Mouse (Mus musculus) heart, adult 2 months (tissue): ENCODE results near the gene Esp34. TPM values are rescaled to one million over a fixed set of nuclear protein-coding genes. Genes with fewer than 3 reads are reported as not detected.

Source experiments
- DNase-seq, 2 experiments: peaks; one replicate each; pipeline ENCODE4 v3.0.0; 2021
- H3K27ac ChIP-seq: fragments of 200-600 bp; 2 replicates; pipeline ENCODE4 v1.8.1; 2022
- H3K27me3 ChIP-seq: fragments of 200-500 bp; 2 replicates; pipeline ENCODE4 v1.6.1; 2012; ENCODE audit warnings: mild to moderate bottlenecking, low read length, inconsistent platforms, mixed read lengths; ENCODE audit not compliant: control insufficient read depth, insufficient read depth
- H3K36me3 ChIP-seq: fragments of 200-500 bp; 2 replicates; pipeline ENCODE4 v1.6.1; 2012; ENCODE audit warnings: low read length, inconsistent platforms; ENCODE audit not compliant: control insufficient read depth, insufficient read depth
- H3K4me1 ChIP-seq: fragments of 200-500 bp; 2 replicates; pipeline ENCODE4 v1.6.1; 2011; ENCODE audit warnings: low read length; ENCODE audit not compliant: control insufficient read depth, insufficient read depth
- H3K4me3 ChIP-seq: fragments of 200-600 bp; 2 replicates; pipeline ENCODE4 v1.8.1; 2022
- H3K79me2 ChIP-seq: fragments of 200-500 bp; replicated peaks from 2 replicates; pipeline ENCODE4 v1.6.1; 2012; ENCODE audit warnings: mild to moderate bottlenecking, inconsistent platforms, low read length, moderate library complexity, mixed read lengths; ENCODE audit not compliant: control insufficient read depth, insufficient read depth
- H3K9ac ChIP-seq: fragments of 200-500 bp; 2 replicates; pipeline ENCODE4 v1.6.1; 2012; ENCODE audit warnings: low read depth, mild to moderate bottlenecking, control low read depth, inconsistent platforms, low read length, mixed read lengths
- CTCF ChIP-seq: fragments of 200-600 bp; IDR thresholded peaks from 2 replicates; pipeline ENCODE4 v1.8.1; 2022; ENCODE audit warnings: antibody characterized with exemption, mild to moderate bottlenecking, moderate library complexity
- EP300 ChIP-seq: fragments of 200-500 bp; IDR thresholded peaks from 2 replicates; pipeline ENCODE4 v1.6.1; 2011; ENCODE audit warnings: low read depth, low read length, control low read depth; ENCODE audit not compliant: insufficient read depth
- POLR2A ChIP-seq: fragments of 200-500 bp; IDR thresholded peaks from 2 replicates; pipeline ENCODE4 v1.6.1; 2011; ENCODE audit warnings: mild to moderate bottlenecking, low read depth, low read length, control low read depth; ENCODE audit not compliant: insufficient read depth
- WGBS: fragments of 180-500 bp; shearing (Covaris S2); methylation state at CpG from one replicate; pipeline ENCODE4 v1.1.7; 2018; 5-methylcytosine and 5-hydroxymethylcytosine counted together
- intact Hi-C: fragments of 180-260 bp; cut with DNase I; formaldehyde crosslinking; loops from one replicate; pipeline ENCODE4 v1.15.1; 2025
- long read RNA-seq: library from polyadenylated mRNA; stranded (forward); transcript quantifications from one replicate; pipeline ENCODE4 v2.0.0, GENCODE M21; 2021
- polyA plus RNA-seq: library from polyadenylated mRNA; depleted of rRNA; stranded (reverse); fragments of >200 nt; gene quantifications from 2 replicates; pipeline ENCODE4 v1.2.3, GENCODE M21; 2012; rRNA removed
- total RNA-seq, 2 experiments: library from RNA; stranded (reverse); gene quantifications; 2 replicates each; pipeline ENCODE4 v1.2.3; 2021

Gene Esp34
- not detected for total RNA-seq
- not detected in 2 replicates for polyA plus RNA-seq
- long read RNA-seq, result 0 reads

DNA sequence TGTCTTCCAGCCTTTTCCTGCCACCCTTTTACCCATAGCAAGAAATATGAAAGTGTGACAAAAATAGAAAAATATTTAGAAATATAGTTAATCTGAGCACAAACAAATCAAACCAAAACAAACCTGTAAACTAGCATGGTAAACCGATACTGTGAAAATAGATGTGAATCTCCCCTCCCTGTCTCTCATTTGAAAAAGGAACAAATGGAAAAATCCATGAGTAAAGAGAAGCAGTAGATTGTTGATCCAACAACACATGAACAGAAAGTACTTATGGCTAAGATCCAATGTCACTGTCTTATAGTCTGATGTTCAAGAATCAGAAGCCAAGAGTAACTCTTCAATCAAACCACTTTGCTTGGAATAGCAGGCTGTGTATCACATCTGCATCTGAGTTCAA lies at the start of gene Esp34:
Gene Esp34, plus strand, starts transcription at position 301 of the 400 bp plus-strand sequence.
- Histone ChIP-seq H3K4me1 (no peaks in the 10 kb centered on the region), H3K27ac (no peak within 1 kb of the TSS), H3K27me3 (no peaks in the 10 kb centered on the region), H3K4me3 (no peak within 1 kb of the TSS), H3K79me2 (no peaks in the 10 kb centered on the region), H3K36me3 (no peaks in the 10 kb centered on the region), H3K9ac (no peak within 1 kb of the TSS)
- DNase-seq, result no peak
- intact Hi-C loops, result no loop called here
- TF ChIP-seq EP300 (no peak), POLR2A (no peak), CTCF (no peak)
- 68% methylated on average over 1 of the region's 1 CpGs for WGBS

- Histone ChIP-seq H3K27me3 (no peaks in the 10 kb centered on the region), H3K79me2 (no peaks in the 10 kb centered on the region), H3K36me3 (no peaks in the 10 kb centered on the region), H3K4me3 (no peak overlapping the region), H3K9ac (no peak overlapping the region), H3K27ac (no peak overlapping the region), H3K4me1 (no peaks in the 10 kb centered on the region)
- no peak for DNase-seq
- 62% methylated on average over 5 of the region's 5 CpGs for WGBS
- intact Hi-C loops, result no loop called here
- TF ChIP-seq POLR2A (no peak), CTCF (no peak), EP300 (no peak)
Observed at GRCm38 (mm10) chr17:38562527-38562926, 8.5 kb downstream of the Esp34 start.

Other genes starting within 250 kb of the Esp34 start
- not detected for gene Olfr137, start 246.6 kb upstream of the Esp34 start, total RNA-seq
- not detected in 2 replicates for gene Olfr137, start 246.6 kb upstream of the Esp34 start, polyA plus RNA-seq
- not detected for gene Olfr136, start 224.4 kb upstream of the Esp34 start, total RNA-seq
- gene Olfr136, start 224.4 kb upstream of the Esp34 start, polyA plus RNA-seq, result not detected in 2 replicates
- gene Esp36, start 134.0 kb upstream of the Esp34 start, total RNA-seq, result not detected
- gene Esp36, start 134.0 kb upstream of the Esp34 start, polyA plus RNA-seq, result not detected in 2 replicates
- gene Esp31, start 85.3 kb downstream of the Esp34 start, total RNA-seq, result not detected
- gene Esp31, start 85.3 kb downstream of the Esp34 start, polyA plus RNA-seq, result not detected in 2 replicates